Mouse (Mus musculus): ENCODE data around the gene M1ap. TPM values are rescaled to one million over a fixed set of nuclear protein-coding genes. Genes with fewer than 3 reads are reported as not detected.

M1ap gene
- total and polyA plus RNA-seq, 3 experiments: 0.31 to 0.34 TPM; not detected in 1

DNA sequence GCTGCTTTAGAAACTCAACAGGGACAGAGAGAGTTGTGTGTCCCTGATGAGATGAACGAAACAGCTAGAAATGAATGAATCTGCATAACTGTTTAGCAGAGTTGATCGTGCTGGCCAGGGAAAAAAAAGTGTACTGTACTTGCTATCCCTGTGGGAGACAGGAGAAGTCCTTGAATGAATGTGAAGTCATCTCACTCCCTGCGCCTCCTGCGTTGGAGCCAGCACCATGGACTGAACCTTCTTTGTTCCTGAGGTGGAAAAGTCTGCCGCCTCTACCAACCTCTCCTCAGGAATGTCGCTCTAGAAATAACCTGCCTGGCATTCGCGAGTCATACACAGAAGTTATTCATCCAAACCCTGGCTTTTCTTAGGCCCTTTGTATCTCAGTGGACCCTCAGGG is 53.3 kb downstream of the M1ap start:
- H3K4me1 ChIP-seq (ENCODE audit: control insufficient read depth, insufficient read depth, low read length): peaks cover 8% of the 10 kb centered on the region
- 63% methylated on average over 8 of the region's 8 CpGs for WGBS
- no peaks in the 10 kb centered on the region for H3K36me3 ChIP-seq (ENCODE audit: control insufficient read depth, insufficient read depth, low read length)
- TF ChIP-seq EP300 (IDR thresholded peaks at IDR 0.05; ENCODE audit: insufficient read depth, low read depth, low read length) (no peak), POLR2A (IDR thresholded peaks at IDR 0.05; ENCODE audit: insufficient read depth, low read depth, low read length) (no peak), CTCF (IDR thresholded peaks at IDR 0.05) (no peak)
- intact Hi-C loops (cut with DNase I): loop anchor here (5.0 kb wide), 3 partner anchors 267 to 512 kb away; partner anchors contain the start of gene Bola3
- no peak overlapping the region for H3K4me3 ChIP-seq
- no peak overlapping the region for H3K9ac ChIP-seq (ENCODE audit: low read depth, low read length)
- no peaks in the 10 kb centered on the region for H3K27me3 ChIP-seq (ENCODE audit: control insufficient read depth, insufficient read depth, low read length)
- H3K27ac ChIP-seq: no peak overlapping the region
- no peaks in the 10 kb centered on the region for H3K79me2 ChIP-seq (replicated peaks; ENCODE audit: control insufficient read depth, insufficient read depth, low read length)
- no peak for DNase-seq

DNA sequence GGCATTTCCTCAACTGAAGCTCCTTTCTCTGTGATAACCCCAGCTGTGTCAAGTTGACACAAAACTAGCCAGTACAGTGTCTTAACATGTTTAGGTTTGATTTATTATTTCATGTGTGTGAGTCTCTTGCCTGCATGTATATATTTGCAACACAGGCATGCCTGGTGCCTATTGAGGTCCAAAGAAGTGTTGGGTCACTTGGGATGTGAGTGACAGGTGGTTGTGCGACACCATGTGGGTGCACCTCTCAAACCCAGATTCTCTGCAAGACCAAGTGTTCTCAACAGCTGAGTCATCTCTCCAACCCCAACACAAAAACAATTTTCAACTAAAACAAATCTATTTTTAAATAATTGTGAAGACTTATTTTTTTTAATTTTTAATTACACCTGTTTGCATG is 56.4 kb downstream of the M1ap start:
- H3K4me3 ChIP-seq: no peak overlapping the region
- H3K27me3 ChIP-seq (ENCODE audit: control insufficient read depth, insufficient read depth, low read length): no peaks in the 10 kb centered on the region
- 97% methylated on average over 1 of the region's 1 CpGs for WGBS
- peaks cover 1% of the 10 kb centered on the region; the same call in 1 of the 2 replicates for H3K4me1 ChIP-seq (ENCODE audit: control insufficient read depth, insufficient read depth, low read length)
- H3K9ac ChIP-seq (ENCODE audit: low read depth, low read length): no peak overlapping the region
- no peak for TF ChIP-seq POLR2A (IDR thresholded peaks at IDR 0.05; ENCODE audit: insufficient read depth, low read depth, low read length)
- no peak for TF ChIP-seq EP300 (IDR thresholded peaks at IDR 0.05; ENCODE audit: insufficient read depth, low read depth, low read length)
- TF ChIP-seq CTCF (IDR thresholded peaks at IDR 0.05): no peak
- H3K36me3 ChIP-seq (ENCODE audit: control insufficient read depth, insufficient read depth, low read length): no peaks in the 10 kb centered on the region
- DNase-seq: no peak
- H3K27ac ChIP-seq: no peak overlapping the region
- intact Hi-C loops (cut with DNase I): no loop called here
- H3K79me2 ChIP-seq (replicated peaks; ENCODE audit: control insufficient read depth, insufficient read depth, low read length): no peaks in the 10 kb centered on the region

GRCm38 (mm10) chr6:83003850-83004249 is 57.1 kb downstream of the M1ap start:
- TF ChIP-seq EP300 (IDR thresholded peaks at IDR 0.05; ENCODE audit: insufficient read depth, low read depth, low read length) (no peak), CTCF (IDR thresholded peaks at IDR 0.05) (no peak), POLR2A (IDR thresholded peaks at IDR 0.05; ENCODE audit: insufficient read depth, low read depth, low read length) (no peak)

GRCm38 (mm10) chr6:83004309-83004708 is 57.6 kb downstream of the M1ap start:
- no peak overlapping the region for H3K9ac ChIP-seq (ENCODE audit: low read depth, low read length)
- intact Hi-C loops (cut with DNase I): no loop called here
- no peak for DNase-seq
- H3K27me3 ChIP-seq (ENCODE audit: control insufficient read depth, insufficient read depth, low read length): no peaks in the 10 kb centered on the region
- no peak for TF ChIP-seq POLR2A (IDR thresholded peaks at IDR 0.05; ENCODE audit: insufficient read depth, low read depth, low read length)
- no peak for TF ChIP-seq EP300 (IDR thresholded peaks at IDR 0.05; ENCODE audit: insufficient read depth, low read depth, low read length)
- TF ChIP-seq CTCF (IDR thresholded peaks at IDR 0.05): no peak
- peaks cover 1% of the 10 kb centered on the region; the same call in 1 of the 2 replicates for H3K4me1 ChIP-seq (ENCODE audit: control insufficient read depth, insufficient read depth, low read length)
- no peaks in the 10 kb centered on the region for H3K36me3 ChIP-seq (ENCODE audit: control insufficient read depth, insufficient read depth, low read length)
- H3K27ac ChIP-seq: no peak overlapping the region
- H3K79me2 ChIP-seq (replicated peaks; ENCODE audit: control insufficient read depth, insufficient read depth, low read length): no peaks in the 10 kb centered on the region
- WGBS: 73% methylated on average over 2 of the region's 2 CpGs
- H3K4me3 ChIP-seq: no peak overlapping the region

More at GRCm38 (mm10) chr6:83003850-83004249, 57.1 kb downstream of the M1ap start:
- WGBS: 90% methylated on average over 5 of the region's 5 CpGs
- Histone ChIP-seq H3K27me3 (ENCODE audit: control insufficient read depth, insufficient read depth, low read length) (no peaks in the 10 kb centered on the region), H3K36me3 (ENCODE audit: control insufficient read depth, insufficient read depth, low read length) (no peaks in the 10 kb centered on the region), H3K79me2 (replicated peaks; ENCODE audit: control insufficient read depth, insufficient read depth, low read length) (no peaks in the 10 kb centered on the region), H3K27ac (no peak overlapping the region), H3K4me1 (ENCODE audit: control insufficient read depth, insufficient read depth, low read length) (peaks cover 1% of the 10 kb centered on the region; the same call in 1 of the 2 replicates), H3K4me3 (no peak overlapping the region), H3K9ac (ENCODE audit: low read depth, low read length) (no peak overlapping the region)
- DNase-seq: no peak
- intact Hi-C loops (cut with DNase I): no loop called here

DNA sequence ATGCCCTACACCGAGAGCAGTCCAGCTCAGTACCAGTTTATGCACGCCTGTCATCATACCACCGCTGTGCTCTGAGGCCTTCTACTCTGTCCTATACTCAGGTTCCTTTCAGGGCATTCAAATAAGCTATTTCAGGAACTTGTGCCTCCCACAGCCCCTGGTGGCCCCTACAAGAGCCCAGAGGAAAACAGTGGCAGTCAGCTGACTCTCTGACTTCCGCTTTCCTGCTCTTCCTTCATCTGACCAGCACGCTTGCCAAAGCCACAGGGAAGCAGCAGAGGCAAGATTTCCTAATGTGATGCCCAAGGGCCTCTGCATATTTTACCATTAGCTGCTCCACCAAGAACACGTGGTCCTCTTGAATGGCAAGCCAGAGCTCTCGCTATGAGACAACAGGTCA is 58.2 kb downstream of the M1ap start:
- H3K9ac ChIP-seq (ENCODE audit: low read depth, low read length): no peak overlapping the region
- DNase-seq: peak in 1 of 2 experiments; percentile 67

DNA sequence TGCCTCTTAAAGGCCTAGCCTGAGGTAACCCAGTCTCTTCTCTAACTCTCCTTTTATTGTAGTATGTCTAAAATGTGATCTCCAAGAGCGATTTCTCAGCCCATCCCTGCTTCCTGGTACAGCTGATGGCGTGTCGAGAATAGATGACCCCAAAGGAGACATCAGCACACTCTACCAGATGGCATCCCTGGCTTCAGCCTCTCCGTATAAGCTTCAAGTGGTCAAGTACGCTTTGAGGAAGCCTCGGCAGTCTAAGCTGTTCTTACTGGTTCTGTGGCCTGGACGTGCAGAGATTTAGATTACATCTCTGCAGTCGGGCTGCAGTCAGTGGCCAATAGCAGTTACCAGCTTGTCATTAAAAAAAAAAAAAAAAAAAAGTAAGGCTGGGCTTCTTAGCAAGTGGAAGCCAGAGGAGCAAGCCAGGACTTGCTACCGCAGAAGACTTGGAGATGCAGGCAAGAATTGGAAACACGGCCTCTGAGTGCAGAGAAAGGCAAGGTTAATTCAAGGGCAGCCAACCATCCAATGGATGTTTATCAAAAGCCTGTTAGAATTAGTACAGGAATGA is 58.8 kb downstream of the M1ap start:
- no peak overlapping the region for H3K4me3 ChIP-seq
- H3K4me1 ChIP-seq (ENCODE audit: control insufficient read depth, insufficient read depth, low read length): peaks cover 3% of the 10 kb centered on the region; the same call in 1 of the 2 replicates
- no peak for DNase-seq
- H3K27me3 ChIP-seq (ENCODE audit: control insufficient read depth, insufficient read depth, low read length): no peaks in the 10 kb centered on the region
- TF ChIP-seq CTCF (IDR thresholded peaks at IDR 0.05): no peak
- no peak for TF ChIP-seq EP300 (IDR thresholded peaks at IDR 0.05; ENCODE audit: insufficient read depth, low read depth, low read length)
- no peak for TF ChIP-seq POLR2A (IDR thresholded peaks at IDR 0.05; ENCODE audit: insufficient read depth, low read depth, low read length)
- H3K27ac ChIP-seq: no peak overlapping the region
- intact Hi-C loops (cut with DNase I): no loop called here
- H3K9ac ChIP-seq (ENCODE audit: low read depth, low read length): no peak overlapping the region
- no peaks in the 10 kb centered on the region for H3K36me3 ChIP-seq (ENCODE audit: control insufficient read depth, insufficient read depth, low read length)
- 86% methylated on average over 10 of the region's 10 CpGs for WGBS
- H3K79me2 ChIP-seq (replicated peaks; ENCODE audit: control insufficient read depth, insufficient read depth, low read length): no peaks in the 10 kb centered on the region

More for the DNA sequence above, 58.2 kb downstream of the M1ap start:
- TF ChIP-seq EP300 (IDR thresholded peaks at IDR 0.05; ENCODE audit: insufficient read depth, low read depth, low read length) (peak; percentile 33; the same call in 1 of the 2 replicates), CTCF (IDR thresholded peaks at IDR 0.05) (no peak), POLR2A (IDR thresholded peaks at IDR 0.05; ENCODE audit: insufficient read depth, low read depth, low read length) (no peak)
- H3K4me3 ChIP-seq: no peak overlapping the region
- no peak overlapping the region for H3K27ac ChIP-seq
- no peaks in the 10 kb centered on the region for H3K79me2 ChIP-seq (replicated peaks; ENCODE audit: control insufficient read depth, insufficient read depth, low read length)
- WGBS: 33% methylated on average over 7 of the region's 7 CpGs
- H3K36me3 ChIP-seq (ENCODE audit: control insufficient read depth, insufficient read depth, low read length): no peaks in the 10 kb centered on the region
- intact Hi-C loops (cut with DNase I): no loop called here
- no peaks in the 10 kb centered on the region for H3K27me3 ChIP-seq (ENCODE audit: control insufficient read depth, insufficient read depth, low read length)
- peaks cover 1% of the 10 kb centered on the region; the same call in 1 of the 2 replicates for H3K4me1 ChIP-seq (ENCODE audit: control insufficient read depth, insufficient read depth, low read length)
